Mouse (Mus musculus) ES-E14 (cell line): ENCODE results near the gene Ear14. TPM values are rescaled to one million over a fixed set of nuclear protein-coding genes. Genes with fewer than 3 reads are reported as not detected.
"Not testable (repeated sequence)": the region's sequence is repeated elsewhere in the genome, so short reads cannot be mapped to it uniquely, and the experiment has no call there.

Source experiments
- DNase-seq: peaks from one replicate; pipeline ENCODE4 v3.0.0-alpha.2; 2013; ENCODE audit warnings: low read depth, low spot score
- H3K27ac ChIP-seq: 2 replicates; pipeline ENCODE4 v1.5.1; 2012; ENCODE audit warnings: low read depth, mild to moderate bottlenecking, low read length, moderate library complexity, mixed read lengths; ENCODE audit not compliant: poor library complexity, insufficient read depth, severe bottlenecking
- H3K36me3 ChIP-seq: 2 replicates; pipeline ENCODE4 v1.6.1; 2012; ENCODE audit warnings: mild to moderate bottlenecking, low read length, moderate library complexity, mixed read lengths; ENCODE audit not compliant: control insufficient read depth, poor library complexity, insufficient read depth, severe bottlenecking
- H3K4me1 ChIP-seq, 2 experiments: fragments of 150-350 bp in 1 of 2; sonication (generic) in 1 of 2; 2 replicates each; pipeline ENCODE4 v1.6.1; 2012; ENCODE audit warnings: low read length in 2 of 2, mild to moderate bottlenecking in 1 of 2, mixed read lengths in 1 of 2; ENCODE audit not compliant: control insufficient read depth in 2 of 2, insufficient read depth in 2 of 2, poor library complexity in 1 of 2
- H3K4me3 ChIP-seq, 2 experiments: fragments of 150-350 bp in 1 of 2; sonication (generic) in 1 of 2; 2 replicates each; pipeline ENCODE4 v1.5.1; 2012; ENCODE audit warnings: low read length in 2 of 2, low read depth in 1 of 2, mild to moderate bottlenecking in 1 of 2, mixed read lengths in 1 of 2; ENCODE audit not compliant: insufficient read depth in 1 of 2, poor library complexity in 1 of 2, severe bottlenecking in 1 of 2
- H3K9ac ChIP-seq: 2 replicates; pipeline ENCODE4 v1.6.1; 2012; ENCODE audit warnings: low read depth, mild to moderate bottlenecking, low read length, mixed read lengths; ENCODE audit not compliant: poor library complexity, insufficient read depth, severe bottlenecking
- H3K9me3 ChIP-seq: fragments of 150-350 bp; sonication (generic); 2 replicates; pipeline ENCODE4 v1.6.1; 2012; ENCODE audit warnings: low read depth, mild to moderate bottlenecking, low read length; ENCODE audit not compliant: control insufficient read depth, insufficient read depth
- CHD2 ChIP-seq: IDR thresholded peaks from 2 replicates; pipeline ENCODE4 v1.6.1; 2014; ENCODE audit warnings: mild to moderate bottlenecking, low read depth, low read length, inconsistent platforms
- HCFC1 ChIP-seq: IDR thresholded peaks from 2 replicates; pipeline ENCODE4 v1.6.1; 2012; ENCODE audit warnings: low read length, inconsistent platforms, borderline replicate concordance; ENCODE audit not compliant: insufficient read depth
- MAFK ChIP-seq: IDR thresholded peaks from 2 replicates; pipeline ENCODE4 v1.6.1; 2014; ENCODE audit warnings: mild to moderate bottlenecking, low read depth, low read length, inconsistent platforms; ENCODE audit not compliant: insufficient read depth
- ZC3H11A ChIP-seq: IDR thresholded peaks from 2 replicates; pipeline ENCODE4 v1.6.1; 2012; ENCODE audit warnings: low read depth, mild to moderate bottlenecking, inconsistent platforms, low read length, borderline replicate concordance
- ZNF384 ChIP-seq: IDR thresholded peaks from 2 replicates; pipeline ENCODE4 v1.6.1; 2012; ENCODE audit warnings: low read depth, low read length, inconsistent platforms
- in situ Hi-C, 2 experiments: fragments of 600-800 bp; cut with MboI; formaldehyde crosslinking; loops; one replicate each; pipeline ENCODE4 v1.15.1; 2025; ENCODE audit warnings: low sequenced_read_pairs in 2 of 2, inconsistent platforms in 1 of 2; ENCODE audit not compliant: unreplicated experiment in 2 of 2
- total RNA-seq: library from RNA; depleted of rRNA; stranded (reverse); fragments of 300-350 nt; gene quantifications from 2 replicates; pipeline ENCODE4 v1.2.3, GENCODE M21; 2012

The Ear14 gene
- total RNA-seq, 1 experiment: not detected

DNA sequence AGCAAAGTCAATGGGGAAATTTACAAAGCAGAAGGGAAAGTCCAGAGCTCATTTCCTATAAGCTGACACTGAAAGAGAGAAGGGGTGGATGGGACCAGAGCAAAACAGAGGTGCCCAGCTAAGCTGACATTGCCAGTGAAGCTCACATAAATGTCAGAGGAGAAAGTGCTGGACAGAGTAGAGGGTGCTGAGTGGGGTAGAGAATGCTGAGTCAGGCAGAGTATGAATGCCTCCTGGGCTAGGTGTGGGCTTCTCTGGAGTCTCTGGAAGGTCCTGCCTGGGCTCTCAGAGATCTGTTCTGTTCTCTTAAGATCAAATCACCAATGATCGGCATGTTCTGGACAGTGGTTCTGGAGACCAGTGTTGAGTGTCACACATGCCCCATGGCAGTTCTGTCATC lies 37.8 kb upstream of the Ear14 start:
- DNase-seq: no peak
- in situ Hi-C loops: no loop called here
- no peaks in the 10 kb centered on the region for H3K9me3 ChIP-seq
- no peak overlapping the region for H3K9ac ChIP-seq
- no peaks in the 10 kb centered on the region for H3K4me1 ChIP-seq
- TF ChIP-seq CHD2 (no peak), MAFK (no peak), HCFC1 (no peak), ZNF384 (no peak), ZC3H11A (no peak)
- no peak overlapping the region for H3K4me3 ChIP-seq
- no peaks in the 10 kb centered on the region for H3K36me3 ChIP-seq
- no peak overlapping the region for H3K27ac ChIP-seq

- Histone ChIP-seq H3K4me1 (no peaks in the 10 kb centered on the region), H3K9me3 (no peaks in the 10 kb centered on the region), H3K36me3 (no peaks in the 10 kb centered on the region), H3K4me3 (no peak overlapping the region), H3K27ac (no peak overlapping the region), H3K9ac (no peak overlapping the region)
- in situ Hi-C loops: no loop called here
- TF ChIP-seq MAFK (no peak), ZNF384 (no peak), ZC3H11A (no peak), HCFC1 (no peak), CHD2 (no peak)
- no peak for DNase-seq
These were observed 37.1 kb upstream of the Ear14 start for GRCm38 (mm10) chr14:51166068-51166467.

- H3K9ac ChIP-seq, DNase-seq, in situ Hi-C loops, H3K4me3 ChIP-seq, H3K27ac ChIP-seq, H3K36me3 ChIP-seq, H3K9me3 ChIP-seq, H3K4me1 ChIP-seq: not testable (repeated sequence)
These were observed 30.9 kb upstream of the Ear14 start for GRCm38 (mm10) chr14:51172095-51172865.

- DNase-seq, H3K4me3 ChIP-seq, H3K9me3 ChIP-seq, in situ Hi-C loops, H3K27ac ChIP-seq, H3K9ac ChIP-seq, H3K4me1 ChIP-seq, H3K36me3 ChIP-seq: not testable (repeated sequence)
These were observed 30.2 kb upstream of the Ear14 start for GRCm38 (mm10) chr14:51172947-51173346.

DNA sequence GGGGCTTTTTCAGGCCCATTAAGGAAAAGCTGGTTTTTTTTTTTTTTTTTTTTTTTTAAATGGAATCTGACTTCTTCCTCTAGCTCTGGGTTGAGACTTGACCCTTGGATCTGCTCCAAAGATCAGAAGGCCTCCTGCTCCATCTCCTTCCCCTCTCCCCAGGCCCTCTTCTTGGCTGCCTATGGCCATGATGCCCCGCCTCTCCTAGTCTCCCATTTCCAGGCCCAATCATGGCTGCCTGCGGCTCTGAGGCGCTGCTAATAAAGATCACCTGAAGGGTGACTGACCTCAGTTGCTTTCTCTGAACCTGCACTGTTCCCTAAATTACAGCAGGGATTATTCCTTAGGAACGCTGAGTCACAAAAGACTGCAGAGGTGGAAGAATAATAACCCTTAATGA lies 29.3 kb upstream of the Ear14 start:
- H3K36me3 ChIP-seq: no peaks in the 10 kb centered on the region
- in situ Hi-C loops: no loop called here
- H3K9ac ChIP-seq: no peak overlapping the region
- H3K27ac ChIP-seq: no peak overlapping the region
- H3K9me3 ChIP-seq: no peaks in the 10 kb centered on the region
- no peak for DNase-seq
- TF ChIP-seq ZNF384 (no peak), CHD2 (no peak), HCFC1 (no peak), MAFK (no peak), ZC3H11A (no peak)
- H3K4me3 ChIP-seq: no peak overlapping the region
- H3K4me1 ChIP-seq: no peaks in the 10 kb centered on the region

GRCm38 (mm10) chr14:51181051-51181450 lies 22.1 kb upstream of the Ear14 start:
- not testable (repeated sequence) for H3K27ac ChIP-seq, H3K9ac ChIP-seq, H3K9me3 ChIP-seq, DNase-seq, H3K4me1 ChIP-seq, H3K4me3 ChIP-seq, H3K36me3 ChIP-seq
- in situ Hi-C loops: loop anchor here (5.0 kb wide), 1 partner anchor 81 kb away; no protein-coding TSS in a partner anchor
